Mouse (Mus musculus): ENCODE data around the gene Mrpl19.

- TF ChIP-seq CTCF (IDR thresholded peaks at IDR 0.05; ENCODE audit: control insufficient read depth, insufficient read depth, insufficient read length) (no peak), CEBPB (IDR thresholded peaks at IDR 0.05; ENCODE audit: low read depth) (no peak)
These were observed 53.6 kb downstream of the Mrpl19 start for GRCm38 (mm10) chr6:81912177-81912576.

Measured in C2C12 (cell line).